Mouse (Mus musculus) lung, postnatal 4 days (tissue): Measurements from ENCODE around the gene 5730522E02Rik.

Experiments
- DNase-seq, 2 experiments: peaks; one replicate each; pipeline ENCODE4 v3.0.0; 2021

5730522E02Rik gene

GRCm38 (mm10) chr11:26125923-26126322 lies 84.6 kb downstream of the 5730522E02Rik start:
- no peak for DNase-seq

GRCm38 (mm10) chr11:26120781-26121557 lies 89.6 kb downstream of the 5730522E02Rik start:
- no peak for DNase-seq

GRCm38 (mm10) chr11:26117651-26118050 lies 92.9 kb downstream of the 5730522E02Rik start:
- DNase-seq: no peak

GRCm38 (mm10) chr11:26112206-26112605 lies 98.4 kb downstream of the 5730522E02Rik start:
- DNase-seq: no peak

- no peak for DNase-seq
Observed at GRCm38 (mm10) chr11:26108647-26109046, 101.9 kb downstream of the 5730522E02Rik start.

- DNase-seq: no peak
Observed at GRCm38 (mm10) chr11:26104680-26105079, 105.9 kb downstream of the 5730522E02Rik start.

GRCm38 (mm10) chr11:26103698-26104097 lies 106.9 kb downstream of the 5730522E02Rik start:
- no peak for DNase-seq

GRCm38 (mm10) chr11:26102878-26103277 lies 107.7 kb downstream of the 5730522E02Rik start:
- no peak for DNase-seq

- DNase-seq: no peak
Observed at GRCm38 (mm10) chr11:26100077-26100476, 110.5 kb downstream of the 5730522E02Rik start.

GRCm38 (mm10) chr11:26098933-26099332 lies 111.6 kb downstream of the 5730522E02Rik start:
- no peak for DNase-seq

- DNase-seq: no peak
Observed at GRCm38 (mm10) chr11:26096095-26096494, 114.5 kb downstream of the 5730522E02Rik start.

- DNase-seq: no peak
Observed at GRCm38 (mm10) chr11:26088993-26089392, 121.6 kb downstream of the 5730522E02Rik start.

- no peak for DNase-seq
Observed at GRCm38 (mm10) chr11:26086679-26087078, 123.9 kb downstream of the 5730522E02Rik start.

GRCm38 (mm10) chr11:26085380-26086035 lies 125.1 kb downstream of the 5730522E02Rik start:
- DNase-seq: no peak

- DNase-seq: no peak
Observed at GRCm38 (mm10) chr11:26076335-26076734, 134.2 kb downstream of the 5730522E02Rik start.

- DNase-seq: no peak
Observed at GRCm38 (mm10) chr11:26075536-26075935, 135.0 kb downstream of the 5730522E02Rik start.

GRCm38 (mm10) chr11:26073638-26074294 lies 136.8 kb downstream of the 5730522E02Rik start:
- peak; percentile 22 to 36 for DNase-seq

- DNase-seq: no peak
Observed at GRCm38 (mm10) chr11:26072101-26072500, 138.5 kb downstream of the 5730522E02Rik start.

- DNase-seq: no peak
Observed at GRCm38 (mm10) chr11:26063252-26063651, 147.3 kb downstream of the 5730522E02Rik start.

GRCm38 (mm10) chr11:26061471-26062137 lies 149.0 kb downstream of the 5730522E02Rik start:
- no peak for DNase-seq

GRCm38 (mm10) chr11:26013527-26013926 lies 197.0 kb downstream of the 5730522E02Rik start:
- DNase-seq: no peak

GRCm38 (mm10) chr11:26004018-26004417 lies 206.5 kb downstream of the 5730522E02Rik start:
- DNase-seq: no peak

GRCm38 (mm10) chr11:25999738-26000137 lies 210.8 kb downstream of the 5730522E02Rik start:
- DNase-seq: no peak
